Comparison of ENCODE assay signal across 8 mouse cellular contexts in genomic region chr4:32536870-32537508, GRCm38 (mm10).
DNase-seq lines count a peak whose midpoint lies in the region; ATAC-seq and TF ChIP-seq lines count a peak whose summit lies in the region.
"Had no signal": no experiment of that assay in that cellular context is flagged by ENCODE, and none has a peak within 500 bp of the region (broad histone marks: within the 10 kb centered on the region; RNA-seq: fewer than 3 reads in every experiment).

No protein-coding gene starts in this region.

- ATAC-seq in kidney, embryonic 15.5 days (replicated peaks; ENCODE audit: low FRiP score): no peak
- peak; percentile 39; the same call in 1 of the 2 replicates for ATAC-seq in embryonic facial prominence, embryonic 14.5 days (ENCODE audit: low read depth)

- no peaks in the 10 kb centered on the region for H3K36me3 ChIP-seq in kidney, adult 2 months (ENCODE audit: control insufficient read depth, insufficient read depth, low read length)
- H3K36me3 ChIP-seq in kidney, embryonic 15.5 days: no peaks in the 10 kb centered on the region
- H3K36me3 ChIP-seq in embryonic facial prominence, embryonic 14.5 days (ENCODE audit: control insufficient read depth, insufficient read depth, low read length): no peaks in the 10 kb centered on the region
- H3K36me3 ChIP-seq in limb, embryonic 10.5 days: peaks cover 3% of the 10 kb centered on the region; the same call in 1 of the 2 replicates
- H3K36me3 ChIP-seq: liver, embryonic 13.5 days had no signal

- no peak for TF ChIP-seq CTCF in kidney, adult 2 months (conservative IDR thresholded peaks at IDR 0.05; ENCODE audit: insufficient read depth, insufficient read length, low read depth, low read length)

- 54% methylated on average over 8 of the region's 8 CpGs for WGBS in kidney, adult 2 months
- 70% methylated on average over 8 of the region's 8 CpGs for WGBS in kidney, embryonic 15.5 days
- WGBS in embryonic facial prominence, embryonic 14.5 days: 53% methylated on average over 8 of the region's 8 CpGs
- 53% methylated on average over 8 of the region's 8 CpGs for WGBS in limb, embryonic 10.5 days

- H3K27ac ChIP-seq in kidney, adult 2 months (ENCODE audit: insufficient read depth, low read depth, low read length): no peak overlapping the region
- no peak overlapping the region for H3K27ac ChIP-seq in kidney, embryonic 15.5 days
- H3K27ac ChIP-seq in embryonic facial prominence, embryonic 14.5 days (replicated peaks; ENCODE audit: low read depth, low read length): no peak overlapping the region
- peak overlapping the region; percentile 86 for H3K27ac ChIP-seq in limb, embryonic 10.5 days
- H3K27ac ChIP-seq: liver, embryonic 13.5 days had no signal

- no peaks in the 10 kb centered on the region for H3K27me3 ChIP-seq in kidney, adult 2 months (replicated peaks; ENCODE audit: control insufficient read depth, insufficient read depth, low read length)
- H3K27me3 ChIP-seq in kidney, embryonic 15.5 days: no peaks in the 10 kb centered on the region
- H3K27me3 ChIP-seq in embryonic facial prominence, embryonic 14.5 days (replicated peaks; ENCODE audit: control insufficient read depth, insufficient read depth, low read length): no peaks in the 10 kb centered on the region
- no peaks in the 10 kb centered on the region for H3K27me3 ChIP-seq in limb, embryonic 10.5 days (ENCODE audit: low read depth, poor library complexity, severe bottlenecking)
- H3K27me3 ChIP-seq: liver, embryonic 13.5 days had no signal

- H3K9ac ChIP-seq in kidney, embryonic 15.5 days: no peak overlapping the region
- no peak overlapping the region for H3K9ac ChIP-seq in embryonic facial prominence, embryonic 14.5 days (ENCODE audit: low read depth, low read length)
- H3K9ac ChIP-seq: liver, embryonic 13.5 days had no signal

- H3K9me3 ChIP-seq in kidney, embryonic 15.5 days (replicated peaks): no peaks in the 10 kb centered on the region
- H3K9me3 ChIP-seq in embryonic facial prominence, embryonic 14.5 days (ENCODE audit: control insufficient read depth, low read length): no peaks in the 10 kb centered on the region
- H3K9me3 ChIP-seq in limb, embryonic 10.5 days (replicated peaks): no peaks in the 10 kb centered on the region
- H3K9me3 ChIP-seq: liver, embryonic 13.5 days had no signal

- H3K4me1 ChIP-seq in kidney, adult 2 months (ENCODE audit: control insufficient read depth, insufficient read depth, low read length): peaks cover 9% of the 10 kb centered on the region; the same call in 1 of the 2 replicates
- H3K4me1 ChIP-seq in kidney, embryonic 15.5 days: peaks cover 41% of the 10 kb centered on the region
- peaks cover 25% of the 10 kb centered on the region for H3K4me1 ChIP-seq in embryonic facial prominence, embryonic 14.5 days (ENCODE audit: control insufficient read depth, insufficient read depth, low read length)
- peaks cover 52% of the 10 kb centered on the region for H3K4me1 ChIP-seq in limb, embryonic 10.5 days

- no peak overlapping the region for H3K4me3 ChIP-seq in kidney, adult 2 months (ENCODE audit: insufficient read depth, low read depth, low read length)
- H3K4me3 ChIP-seq in kidney, embryonic 15.5 days (replicated peaks): no peak overlapping the region
- H3K4me3 ChIP-seq in embryonic facial prominence, embryonic 14.5 days (ENCODE audit: low read depth, low read length): no peak overlapping the region
- H3K4me3 ChIP-seq in limb, embryonic 10.5 days: no peak overlapping the region
- H3K4me3 ChIP-seq: liver, embryonic 13.5 days had no signal

- peak; percentile 33 for DNase-seq in kidney, adult 2 months
- peak; percentile 75 for DNase-seq in cerebellum, adult 11-12 months
- DNase-seq in embryonic facial prominence, embryonic 14.5 days (ENCODE audit: low spot score): peak; percentile 33
- peak; percentile 64 for DNase-seq in limb, embryonic 10.5 days (ENCODE audit: low spot score)
- no peak for DNase-seq in thymus, postnatal 36 days
- no peak for DNase-seq in retina, embryonic 14.5 days (ENCODE audit: low spot score)
- DNase-seq: liver, embryonic 13.5 days had no signal

- no peak overlapping the region for H3K4me2 ChIP-seq in kidney, embryonic 15.5 days
- H3K4me2 ChIP-seq in embryonic facial prominence, embryonic 14.5 days (ENCODE audit: low read depth, low read length): no peak overlapping the region
- H3K4me2 ChIP-seq: liver, embryonic 13.5 days had no signal

- TF ChIP-seq POLR2A in kidney, adult 2 months (IDR thresholded peaks at IDR 0.05; ENCODE audit: low read depth, low read length): no peak

Comparison
In these comparisons a context has a peak if more than half of its experiments do, and no peak if none do; other contexts are left out.
1. DNase-seq: peak in kidney, adult 2 months (single experiment), cerebellum, adult 11-12 months (single experiment), embryonic facial prominence, embryonic 14.5 days (single experiment) and limb, embryonic 10.5 days (single experiment); none in thymus, postnatal 36 days (0 of 2) and retina, embryonic 14.5 days (single experiment).